Mouse (Mus musculus) 416B (cell line): Measurements from ENCODE around the gene Tmem56.

Experiments
- DNase-seq: peaks from one replicate; pipeline ENCODE4 v3.0.0; 2011; ENCODE audit warnings: low read depth

Gene Tmem56

GRCm38 (mm10) chr3:121169092-121169942, 113.6 kb downstream of the Tmem56 start:
- DNase-seq: no peak

- DNase-seq: no peak
Observed at GRCm38 (mm10) chr3:121168581-121168980, 114.3 kb downstream of the Tmem56 start.

GRCm38 (mm10) chr3:121163271-121163819, 119.6 kb downstream of the Tmem56 start:
- DNase-seq: peak; percentile 86

- DNase-seq: peak; percentile 58
Observed at GRCm38 (mm10) chr3:121161661-121162060, 121.2 kb downstream of the Tmem56 start.

GRCm38 (mm10) chr3:121160424-121160823, 122.5 kb downstream of the Tmem56 start:
- no peak for DNase-seq

DNA sequence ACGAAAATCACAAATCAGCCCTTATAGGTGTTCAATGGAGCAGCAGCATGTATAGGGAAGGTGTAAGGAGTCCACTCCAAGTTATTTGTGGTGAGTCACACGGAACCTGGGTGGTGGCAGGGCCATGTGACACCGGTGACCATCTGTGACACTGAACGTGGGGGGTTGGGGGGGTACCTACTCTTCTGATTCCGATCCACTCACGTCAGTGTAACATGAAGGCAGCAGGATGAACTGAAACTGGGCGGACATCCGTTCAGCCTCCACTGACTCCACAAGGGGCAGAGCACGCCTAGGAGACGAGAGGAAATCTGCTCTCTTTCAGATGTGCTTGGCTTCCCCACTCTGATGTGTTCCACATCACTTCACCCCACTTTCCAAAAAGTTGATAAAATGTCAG, 123.3 kb downstream of the Tmem56 start:
- DNase-seq: no peak

- DNase-seq: no peak
Observed at GRCm38 (mm10) chr3:121158901-121159351, 124.0 kb downstream of the Tmem56 start.

GRCm38 (mm10) chr3:121157546-121158330, 125.2 kb downstream of the Tmem56 start:
- no peak for DNase-seq

DNA sequence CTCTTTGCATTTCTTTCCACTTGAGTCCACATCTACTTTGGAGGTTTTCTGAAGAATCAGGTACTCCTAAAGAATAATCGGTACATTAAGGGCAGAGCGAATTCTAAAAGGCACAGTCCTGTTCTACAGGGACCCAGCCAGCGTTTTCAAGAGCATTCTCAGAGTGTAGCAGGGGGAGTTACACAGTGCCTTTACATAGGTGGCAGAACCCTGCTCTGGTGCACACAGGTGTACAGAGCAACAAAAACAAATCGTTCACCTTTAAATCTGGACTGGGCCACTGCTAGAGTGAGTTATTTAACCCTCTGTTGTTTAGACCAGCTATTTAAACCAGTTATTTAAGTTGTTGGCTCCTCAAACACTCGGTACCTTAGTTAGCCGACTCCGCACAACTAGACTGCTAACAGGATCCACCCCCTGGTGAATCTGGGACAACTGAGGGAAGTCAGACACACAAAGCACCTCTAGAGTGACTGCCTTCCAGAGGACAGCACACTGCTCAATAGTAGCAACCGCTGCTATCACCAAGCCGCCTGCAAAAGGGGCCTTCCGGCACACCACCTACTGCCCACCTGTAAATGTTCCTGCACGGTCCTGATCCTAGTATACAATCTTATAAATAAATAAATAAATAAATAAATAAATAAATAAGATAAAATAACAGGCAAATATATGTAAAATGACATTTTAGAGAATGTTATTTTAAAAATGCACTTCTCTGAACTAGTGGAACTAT, 126.3 kb downstream of the Tmem56 start:
- no peak for DNase-seq

GRCm38 (mm10) chr3:121156043-121156442, 126.9 kb downstream of the Tmem56 start:
- DNase-seq: no peak
